Mouse (Mus musculus): ENCODE results near the gene Dstn. TPM values are rescaled to one million over a fixed set of nuclear protein-coding genes. Genes with fewer than 3 reads are reported as not detected.

The Dstn gene
- polyA plus RNA-seq, 1 experiment: 875 TPM

DNA sequence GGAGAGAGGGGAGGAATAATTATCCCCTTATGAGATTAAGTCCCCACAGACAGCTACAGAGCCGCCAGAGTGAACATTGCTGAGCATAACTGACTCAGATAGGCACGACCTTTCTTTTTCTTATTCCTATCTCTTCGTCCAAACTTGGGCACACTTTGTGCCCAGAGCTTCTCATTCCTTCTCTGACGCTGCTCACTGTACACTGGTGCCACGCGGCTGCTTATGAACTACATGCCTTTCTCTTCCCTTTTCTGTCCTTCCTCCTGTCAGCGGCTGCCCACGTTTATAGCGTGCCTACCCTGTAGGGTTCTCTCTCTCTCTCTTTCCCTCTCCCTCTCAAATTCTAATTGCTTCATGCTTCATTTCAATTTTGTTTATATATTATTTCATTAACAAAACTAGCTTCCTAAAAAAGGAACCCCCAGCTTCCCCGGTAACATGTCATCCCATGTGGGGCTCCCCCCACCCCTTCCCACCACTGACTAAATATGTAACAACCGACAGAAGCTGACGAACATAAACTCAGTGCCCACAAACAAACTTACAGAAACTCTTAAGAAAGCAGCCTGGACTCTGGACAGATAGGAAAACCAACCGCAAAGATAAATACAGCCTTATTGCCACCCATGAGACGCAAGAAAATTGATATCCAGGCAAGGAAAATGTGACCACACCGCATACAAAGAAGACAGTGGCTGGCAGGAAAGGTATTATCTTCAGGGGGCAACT, 25.8 kb upstream of the Dstn start:
- TF ChIP-seq POLR2A (IDR thresholded peaks at IDR 0.05; ENCODE audit: low read depth, low read length) (no peak), CTCF (IDR thresholded peaks at IDR 0.05; ENCODE audit: borderline replicate concordance, insufficient read depth, low read length) (no peak)
- Histone ChIP-seq H3K27ac (ENCODE audit: insufficient read depth, low read length) (no peak overlapping the region), H3K4me1 (ENCODE audit: control insufficient read depth, insufficient read depth, low read length) (no peaks in the 10 kb centered on the region), H3K4me3 (ENCODE audit: insufficient read depth, low read length) (no peak overlapping the region)

DNA sequence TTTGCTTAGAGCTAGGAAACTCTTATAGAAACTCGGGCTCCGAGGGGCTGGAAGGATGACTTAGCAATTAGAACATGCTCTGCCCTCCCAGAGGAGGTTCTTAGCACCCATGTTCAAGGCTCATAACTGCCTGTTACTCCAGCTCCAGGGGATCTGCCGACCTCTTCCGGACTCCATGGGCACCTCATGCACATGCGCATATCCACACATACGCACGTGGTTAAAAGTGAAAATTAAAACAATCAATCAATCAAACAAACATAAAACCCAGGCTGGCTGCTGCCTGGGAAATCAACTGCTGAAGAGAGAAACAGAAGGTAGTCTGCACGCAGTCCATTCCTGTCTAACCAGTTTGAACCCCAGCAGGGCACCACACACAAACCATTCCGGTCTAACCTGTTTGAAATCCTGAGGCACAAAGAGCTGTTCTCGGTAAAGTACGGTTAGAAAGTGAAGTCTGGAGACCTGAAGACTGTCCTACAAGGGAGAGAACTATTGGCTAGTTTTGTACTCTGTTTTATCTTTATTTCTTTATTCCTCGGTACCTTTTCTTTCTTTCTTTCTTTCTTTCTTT, 25.2 kb upstream of the Dstn start:
- H3K4me1 ChIP-seq (ENCODE audit: control insufficient read depth, insufficient read depth, low read length): no peaks in the 10 kb centered on the region
- H3K27ac ChIP-seq (ENCODE audit: insufficient read depth, low read length): no peak overlapping the region
- TF ChIP-seq POLR2A (IDR thresholded peaks at IDR 0.05; ENCODE audit: low read depth, low read length): no peak
- no peak for TF ChIP-seq CTCF (IDR thresholded peaks at IDR 0.05; ENCODE audit: borderline replicate concordance, insufficient read depth, low read length)
- H3K4me3 ChIP-seq (ENCODE audit: insufficient read depth, low read length): no peak overlapping the region

DNA sequence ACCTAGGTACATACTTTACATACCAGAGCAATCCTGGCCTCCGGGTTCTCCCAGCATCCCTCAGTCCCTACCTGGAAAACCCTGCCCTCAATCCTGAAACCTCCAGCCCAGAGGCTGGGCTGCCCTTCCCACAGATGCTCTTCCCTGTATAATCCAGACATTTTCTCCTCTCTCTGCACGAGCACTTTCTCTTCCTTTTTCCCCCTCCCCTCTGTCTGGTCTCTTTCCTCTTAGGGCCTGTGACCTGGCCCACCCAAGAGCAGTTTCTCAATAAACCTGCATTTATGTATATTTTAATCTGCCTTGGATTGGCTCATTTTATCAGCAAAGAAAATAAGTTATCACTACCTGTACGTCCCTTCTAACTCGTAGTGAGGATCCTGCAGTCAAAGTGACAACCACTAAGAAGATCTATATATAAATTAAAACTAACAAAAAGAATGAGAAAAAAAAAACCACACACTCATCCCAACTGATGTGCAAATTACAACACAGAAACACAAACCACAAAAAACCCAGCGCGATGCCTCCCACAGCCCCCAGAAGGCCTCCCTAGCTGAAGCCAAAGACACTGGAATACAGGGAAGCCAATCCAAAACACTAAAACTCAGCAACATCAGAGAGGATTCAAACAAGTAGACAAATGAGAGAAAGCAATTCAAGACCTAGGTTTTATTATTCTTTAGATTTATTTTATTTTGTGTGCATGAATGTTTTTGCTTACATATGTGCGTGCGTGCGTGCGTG, 23.6 kb upstream of the Dstn start:
- Histone ChIP-seq H3K27ac (ENCODE audit: insufficient read depth, low read length) (no peak overlapping the region), H3K4me1 (ENCODE audit: control insufficient read depth, insufficient read depth, low read length) (no peaks in the 10 kb centered on the region), H3K4me3 (ENCODE audit: insufficient read depth, low read length) (no peak overlapping the region)
- TF ChIP-seq POLR2A (IDR thresholded peaks at IDR 0.05; ENCODE audit: low read depth, low read length): no peak
- TF ChIP-seq CTCF (IDR thresholded peaks at IDR 0.05; ENCODE audit: borderline replicate concordance, insufficient read depth, low read length): no peak

DNA sequence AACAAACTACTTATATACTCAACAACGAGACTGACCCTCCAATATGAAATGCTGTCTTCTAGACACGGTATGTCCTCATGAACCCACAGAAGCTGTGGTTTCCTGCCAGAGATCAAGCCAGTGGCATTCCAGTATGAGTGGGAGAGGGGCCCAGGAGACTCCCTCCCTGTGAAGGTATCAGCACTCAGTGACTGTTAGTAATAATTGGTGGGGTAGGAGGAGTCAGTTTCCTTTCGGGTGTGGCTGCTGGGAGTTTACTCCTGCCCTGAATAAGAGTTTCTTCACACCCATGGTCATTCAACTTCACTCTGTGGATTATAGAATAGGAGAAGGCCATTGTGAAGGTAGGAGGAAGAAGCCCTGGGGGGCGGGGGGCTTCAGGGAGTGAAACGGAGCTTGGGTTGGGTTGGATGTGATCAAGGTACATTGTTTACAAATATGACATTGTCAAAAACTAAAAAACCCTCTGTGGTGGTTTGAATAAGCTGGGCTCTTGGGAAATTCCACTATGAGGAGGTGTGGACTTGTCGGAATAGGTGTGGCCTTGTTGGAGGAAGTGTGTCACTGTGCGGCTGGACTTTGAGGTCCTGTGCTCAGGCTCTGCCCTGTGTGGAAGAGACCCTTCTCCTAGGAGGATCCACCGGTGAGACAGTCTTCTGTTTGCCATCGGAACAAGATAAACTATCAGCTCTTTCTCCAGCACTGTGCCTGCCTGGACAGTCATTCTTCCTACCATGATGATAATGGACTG, 15.5 kb upstream of the Dstn start:
- no peak for TF ChIP-seq CTCF (IDR thresholded peaks at IDR 0.05; ENCODE audit: borderline replicate concordance, insufficient read depth, low read length)
- TF ChIP-seq POLR2A (IDR thresholded peaks at IDR 0.05; ENCODE audit: low read depth, low read length): no peak
- Histone ChIP-seq H3K4me3 (ENCODE audit: insufficient read depth, low read length) (no peak overlapping the region), H3K27ac (ENCODE audit: insufficient read depth, low read length) (no peak overlapping the region), H3K4me1 (ENCODE audit: control insufficient read depth, insufficient read depth, low read length) (peaks cover 9% of the 10 kb centered on the region)

DNA sequence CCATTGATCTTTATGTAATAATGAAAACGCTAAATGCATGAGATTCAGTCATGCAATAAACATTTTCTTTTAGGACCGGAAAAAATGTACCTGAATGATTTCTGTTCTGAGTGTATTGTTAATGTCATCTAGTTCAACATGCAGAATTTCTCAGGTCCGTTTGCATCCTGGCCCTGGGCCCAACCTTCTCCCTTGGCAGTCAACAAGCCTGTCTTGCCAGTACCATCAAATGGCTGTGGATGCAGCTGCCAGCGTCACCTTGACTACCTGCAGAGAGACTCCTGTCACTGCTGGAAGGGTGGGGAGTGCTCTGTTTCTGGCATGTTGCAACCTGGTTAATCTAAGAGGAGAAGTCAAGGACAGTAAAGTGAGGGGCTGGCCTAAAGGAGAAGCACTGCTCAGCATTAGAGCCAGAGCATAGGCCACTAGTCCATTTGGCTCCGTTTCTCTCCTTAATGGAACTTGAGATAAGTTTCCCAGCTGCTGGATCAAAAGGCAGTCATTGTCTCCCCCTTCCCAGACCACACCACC, 14.2 kb upstream of the Dstn start:
- H3K4me1 ChIP-seq (ENCODE audit: control insufficient read depth, insufficient read depth, low read length): peaks cover 12% of the 10 kb centered on the region
- TF ChIP-seq POLR2A (IDR thresholded peaks at IDR 0.05; ENCODE audit: low read depth, low read length): no peak
- TF ChIP-seq CTCF (IDR thresholded peaks at IDR 0.05; ENCODE audit: borderline replicate concordance, insufficient read depth, low read length): no peak
- no peak overlapping the region for H3K27ac ChIP-seq (ENCODE audit: insufficient read depth, low read length)
- H3K4me3 ChIP-seq (ENCODE audit: insufficient read depth, low read length): no peak overlapping the region

DNA sequence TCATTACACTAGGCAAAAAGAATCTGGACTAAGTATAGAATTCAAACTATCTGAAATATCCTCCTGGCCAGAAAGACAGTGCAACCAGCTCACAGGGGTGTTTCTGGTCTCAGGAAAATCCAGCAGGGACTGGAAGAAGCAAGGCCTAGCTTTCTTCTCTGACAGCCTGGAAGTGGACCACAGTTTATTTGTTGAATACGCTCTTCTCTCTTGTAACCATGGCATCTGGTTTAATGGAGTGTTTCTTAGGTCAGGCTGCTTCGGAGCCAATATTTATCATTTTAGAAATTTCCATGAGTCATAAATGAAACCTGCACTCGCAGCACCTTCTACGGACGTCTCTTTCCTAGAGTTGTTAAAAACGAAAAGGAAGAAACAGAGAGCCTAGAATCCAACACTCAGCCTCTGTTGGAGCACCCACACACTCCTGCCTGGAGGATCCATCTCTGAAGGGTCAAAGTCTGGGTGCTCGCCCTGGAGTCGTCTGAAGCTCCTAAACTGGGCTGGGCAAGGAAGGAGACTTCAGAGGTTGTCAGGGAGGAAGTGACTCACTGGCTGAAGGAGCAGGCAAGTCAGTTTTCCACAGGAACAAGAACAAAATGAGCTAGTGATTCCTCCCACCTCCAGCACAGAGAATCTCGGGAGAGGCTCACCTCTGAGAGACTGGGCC, 11.6 kb upstream of the Dstn start:
- Histone ChIP-seq H3K27ac (ENCODE audit: insufficient read depth, low read length) (peak overlapping the region; percentile 75), H3K4me1 (ENCODE audit: control insufficient read depth, insufficient read depth, low read length) (peaks cover 12% of the 10 kb centered on the region), H3K4me3 (ENCODE audit: insufficient read depth, low read length) (no peak overlapping the region)
- 0 out of 2 replicates have a peak, but pooled peaks have one; percentile 15 for TF ChIP-seq POLR2A (IDR thresholded peaks at IDR 0.05; ENCODE audit: low read depth, low read length)
- TF ChIP-seq CTCF (IDR thresholded peaks at IDR 0.05; ENCODE audit: borderline replicate concordance, insufficient read depth, low read length): no peak

DNA sequence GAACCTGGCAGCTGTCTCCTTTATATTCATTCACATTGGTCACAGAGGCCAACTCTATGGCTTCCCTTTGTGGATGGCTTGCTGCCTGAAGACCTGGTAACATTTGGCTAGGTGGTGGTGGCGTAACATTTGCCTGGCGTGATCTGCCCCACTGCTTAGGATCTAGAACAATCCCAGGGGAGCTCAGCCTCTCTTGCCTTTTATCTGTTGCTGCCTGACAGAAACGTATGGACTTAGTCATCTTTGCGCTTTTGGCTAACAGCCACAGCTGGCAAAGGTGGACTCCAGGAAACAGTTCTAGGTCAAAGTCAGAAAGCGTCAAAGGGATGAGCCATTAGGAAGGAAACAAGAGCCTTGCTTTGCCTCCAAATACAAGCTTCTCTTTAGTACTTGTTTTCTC, 10.2 kb upstream of the Dstn start:
- TF ChIP-seq POLR2A (IDR thresholded peaks at IDR 0.05; ENCODE audit: low read depth, low read length): no peak
- TF ChIP-seq CTCF (IDR thresholded peaks at IDR 0.05; ENCODE audit: borderline replicate concordance, insufficient read depth, low read length): no peak

DNA sequence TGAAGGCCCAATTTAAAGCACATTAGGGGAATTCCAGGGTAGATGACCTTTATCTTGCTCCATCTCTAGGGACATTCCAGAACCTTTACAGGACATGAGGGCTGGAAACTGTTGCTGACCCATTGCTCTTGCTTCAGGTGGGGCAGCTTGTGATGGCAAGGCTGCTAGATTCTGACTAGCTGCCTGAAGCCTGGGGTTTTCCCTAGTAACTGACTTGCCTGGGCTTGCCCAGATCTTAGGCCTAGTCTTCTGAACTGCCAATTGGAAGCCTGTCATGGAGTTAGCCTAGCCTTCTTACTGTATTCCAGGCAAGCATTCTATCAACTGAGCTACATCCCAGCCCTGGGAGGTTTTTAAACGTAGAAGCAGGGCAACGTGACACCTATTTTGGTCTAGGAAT, 5.9 kb upstream of the Dstn start:
- Histone ChIP-seq H3K4me3 (ENCODE audit: insufficient read depth, low read length) (no peak overlapping the region), H3K4me1 (ENCODE audit: control insufficient read depth, insufficient read depth, low read length) (peaks cover 8% of the 10 kb centered on the region; the same call in 1 of the 2 replicates), H3K27ac (ENCODE audit: insufficient read depth, low read length) (no peak overlapping the region)
- no peak for TF ChIP-seq POLR2A (IDR thresholded peaks at IDR 0.05; ENCODE audit: low read depth, low read length)
- TF ChIP-seq CTCF (IDR thresholded peaks at IDR 0.05; ENCODE audit: borderline replicate concordance, insufficient read depth, low read length): no peak

More for the DNA sequence above, 10.2 kb upstream of the Dstn start:
- Histone ChIP-seq H3K4me3 (ENCODE audit: insufficient read depth, low read length) (no peak overlapping the region), H3K27ac (ENCODE audit: insufficient read depth, low read length) (peak overlapping the region; percentile 42), H3K4me1 (ENCODE audit: control insufficient read depth, insufficient read depth, low read length) (peaks cover 12% of the 10 kb centered on the region)

DNA sequence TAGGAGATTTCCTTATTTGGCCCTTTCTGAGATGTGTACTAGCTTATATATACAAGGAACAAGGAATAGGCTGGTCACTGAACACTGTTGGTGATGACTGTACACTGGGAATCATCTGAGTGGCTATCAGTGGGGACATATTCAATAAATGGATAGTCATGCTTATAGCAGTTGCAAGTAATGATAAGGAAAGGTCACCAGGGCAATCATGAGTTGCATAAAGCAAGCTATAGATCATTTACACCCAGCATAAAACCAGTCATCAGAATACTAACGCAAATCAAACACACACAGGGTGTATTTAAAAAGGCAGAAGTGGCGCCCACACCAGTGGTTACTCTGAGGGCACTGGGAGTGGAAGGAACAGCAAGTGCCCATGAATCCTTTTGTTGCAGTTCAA, 2.9 kb upstream of the Dstn start:
- H3K4me1 ChIP-seq (ENCODE audit: control insufficient read depth, insufficient read depth, low read length): no peaks in the 10 kb centered on the region
- H3K27ac ChIP-seq (ENCODE audit: insufficient read depth, low read length): no peak overlapping the region
- TF ChIP-seq CTCF (IDR thresholded peaks at IDR 0.05; ENCODE audit: borderline replicate concordance, insufficient read depth, low read length) (no peak), POLR2A (IDR thresholded peaks at IDR 0.05; ENCODE audit: low read depth, low read length) (no peak)
- H3K4me3 ChIP-seq (ENCODE audit: insufficient read depth, low read length): no peak overlapping the region
